ENCODE assay signal across 14 mouse cellular contexts in the genomic region with DNA sequence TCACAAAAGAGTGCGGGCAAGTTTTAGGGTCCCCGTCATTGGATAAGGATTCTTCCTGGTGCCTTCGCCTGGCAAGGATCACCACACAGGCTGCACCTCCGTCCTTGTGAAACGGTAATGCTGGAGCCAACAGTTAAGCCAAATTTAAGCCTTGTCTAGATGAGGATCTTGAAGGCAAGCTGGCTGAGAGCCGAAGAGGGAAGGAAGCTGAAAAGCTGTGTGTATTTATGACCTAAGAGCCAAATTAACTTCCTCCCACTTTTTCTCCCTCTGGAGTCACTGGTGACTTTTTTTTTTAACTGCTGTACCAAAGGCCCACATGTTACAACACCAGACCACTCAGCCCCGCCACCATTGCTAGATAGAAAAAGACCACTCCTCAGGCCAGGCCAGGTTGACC.
DNase-seq lines count a peak whose midpoint lies in the region; ATAC-seq and TF ChIP-seq lines count a peak whose summit lies in the region.
"Had no signal": no experiment of that assay in that cellular context is flagged by ENCODE, and none has a peak within 500 bp of the region (broad histone marks: within the 10 kb centered on the region; RNA-seq: fewer than 3 reads in every experiment).

No protein-coding gene starts in this region.

- no peak for TF ChIP-seq CTCF in lung, adult 2 months (IDR thresholded peaks at IDR 0.05; ENCODE audit: insufficient read depth, low read length)
- no peak for TF ChIP-seq CTCF in lung, embryonic 14.5 days (IDR thresholded peaks at IDR 0.05; ENCODE audit: low read depth)

- H3K4me1 ChIP-seq in lung, adult 2 months (ENCODE audit: control insufficient read depth, insufficient read depth, low read length): peaks cover 2% of the 10 kb centered on the region; the same call in 1 of the 2 replicates
- H3K4me1 ChIP-seq in lung, embryonic 14.5 days (ENCODE audit: insufficient read depth): peaks cover 3% of the 10 kb centered on the region; the same call in 1 of the 2 replicates
- H3K4me1 ChIP-seq: neural tube, embryonic 12.5 days had no signal

- H3K27me3 ChIP-seq in lung, embryonic 14.5 days (ENCODE audit: insufficient read depth, low read length): no peaks in the 10 kb centered on the region
- H3K27me3 ChIP-seq: neural tube, embryonic 12.5 days had no signal

- H3K36me3 ChIP-seq in lung, embryonic 14.5 days (ENCODE audit: insufficient read depth): no peaks in the 10 kb centered on the region
- H3K36me3 ChIP-seq: G1E; midbrain, embryonic 12.5 days; neural tube, embryonic 12.5 days had no signal

- intact Hi-C loops in gastrocnemius, postnatal 36 days (cut with DNase I): no loop called here

- ATAC-seq in lung, embryonic 14.5 days (ENCODE audit: insufficient read depth): no peak
- ATAC-seq in cerebellum, adult (ENCODE audit: insufficient number of reproducible peaks, low FRiP score, low TSS enrichment): no peak

- 27% methylated on average over 7 of the region's 7 CpGs for WGBS in lung, adult 2 months
- 75% methylated on average over 7 of the region's 7 CpGs for WGBS in lung, embryonic 14.5 days

- H3K4me2 ChIP-seq in lung, embryonic 14.5 days: no peak overlapping the region
- H3K4me2 ChIP-seq: midbrain, embryonic 12.5 days; neural tube, embryonic 12.5 days had no signal

- DNase-seq in adrenal gland, adult 2 months: peak; percentile 30
- no peak for DNase-seq in adrenal gland, adult 8-10 months
- peak; percentile 42 to 49 for DNase-seq in lung, adult 18-20 months
- no peak for DNase-seq in lung, adult 2 months
- DNase-seq in lung, embryonic 14.5 days: peak; percentile 43
- no peak for DNase-seq in cerebellum, adult 9-10 months
- no peak for DNase-seq in gastrocnemius, postnatal 36 days
- DNase-seq: cerebellum, postnatal 36 days; right cerebral cortex, postnatal 14 days had no signal

- no peak for TF ChIP-seq POLR2A in lung, adult 2 months (IDR thresholded peaks at IDR 0.05; ENCODE audit: borderline replicate concordance, extremely low read depth, low read depth, low read length)

- no peaks in the 10 kb centered on the region for H3K9me3 ChIP-seq in lung, embryonic 14.5 days (ENCODE audit: low read depth, low read length)
- H3K9me3 ChIP-seq: G1E; midbrain, embryonic 12.5 days; neural tube, embryonic 12.5 days had no signal

- no peak overlapping the region for H3K27ac ChIP-seq in lung, embryonic 14.5 days (ENCODE audit: low read depth)
- H3K27ac ChIP-seq: layer of hippocampus, adult 2 months; midbrain, embryonic 12.5 days; neural tube, embryonic 12.5 days had no signal

- no peak overlapping the region for H3K9ac ChIP-seq in lung, embryonic 14.5 days
- H3K9ac ChIP-seq: midbrain, embryonic 12.5 days; neural tube, embryonic 12.5 days had no signal

- no peak overlapping the region for H3K4me3 ChIP-seq in lung, adult 2 months (replicated peaks; ENCODE audit: extremely low read depth, low read depth, low read length)
- no peak overlapping the region for H3K4me3 ChIP-seq in lung, embryonic 14.5 days (ENCODE audit: low read depth, low read length)
- H3K4me3 ChIP-seq: layer of hippocampus, adult 2 months; midbrain, embryonic 12.5 days; neural tube, embryonic 12.5 days had no signal

Comparison
In these comparisons a context has a peak if more than half of its experiments do, and no peak if none do; other contexts are left out.
1. DNase-seq: peak in adrenal gland, adult 2 months (single experiment), lung, adult 18-20 months (2 of 2) and lung, embryonic 14.5 days (single experiment); none in adrenal gland, adult 8-10 months (single experiment), lung, adult 2 months (single experiment), cerebellum, adult 9-10 months (single experiment) and gastrocnemius, postnatal 36 days (0 of 2).